Mouse (Mus musculus) kidney, postnatal 0 days (tissue): ENCODE results near the gene A1cf. TPM values are rescaled to one million over a fixed set of nuclear protein-coding genes. Genes with fewer than 3 reads are reported as not detected.

Source experiments
- ATAC-seq: fragments of 200-750 bp; cut with Nextera tagmentation; replicated peaks from 2 replicates; pipeline ENCODE4 v1.8.0; 2017; ENCODE audit warnings: low read depth, moderate number of reproducible peaks, moderate TSS enrichment, moderate library complexity; ENCODE audit not compliant: low FRiP score
- DNase-seq: peaks from one replicate; pipeline ENCODE4 v3.0.0-alpha.2; 2016; ENCODE audit warnings: low spot score
- H3K27ac ChIP-seq: fragments of 300-500 bp; sonication (generic); 2 replicates; pipeline ENCODE4 v1.5.1; 2014; ENCODE audit warnings: mild to moderate bottlenecking
- H3K27me3 ChIP-seq: fragments of 300-500 bp; sonication (generic); 2 replicates; pipeline ENCODE4 v1.6.1; 2014; ENCODE audit warnings: low read length, mixed read lengths; ENCODE audit not compliant: insufficient read depth
- H3K36me3 ChIP-seq: fragments of 300-500 bp; sonication (generic); 2 replicates; pipeline ENCODE4 v1.6.1; 2014; ENCODE audit warnings: low read length, mixed read lengths; ENCODE audit not compliant: insufficient read depth
- H3K4me1 ChIP-seq: fragments of 300-500 bp; sonication (generic); replicated peaks from 2 replicates; pipeline ENCODE4 v1.6.1; 2014; ENCODE audit warnings: antibody characterized with exemption, low read length, mixed read lengths; ENCODE audit not compliant: insufficient read depth
- H3K4me2 ChIP-seq: fragments of 300-500 bp; sonication (generic); 2 replicates; pipeline ENCODE4 v1.6.1; 2014; ENCODE audit warnings: mild to moderate bottlenecking, low read length, moderate library complexity, mixed read lengths
- H3K4me3 ChIP-seq: fragments of 300-500 bp; sonication (generic); replicated peaks from 2 replicates; pipeline ENCODE4 v1.5.1; 2014; ENCODE audit warnings: low read depth, low read length
- H3K9ac ChIP-seq: fragments of 300-500 bp; sonication (generic); 2 replicates; pipeline ENCODE4 v1.6.1; 2014; ENCODE audit warnings: low read depth, low read length
- H3K9me3 ChIP-seq: fragments of 300-500 bp; sonication (generic); replicated peaks from 2 replicates; pipeline ENCODE4 v1.6.1; 2016; ENCODE audit warnings: low read length, inconsistent platforms, mixed read lengths
- CTCF ChIP-seq: IDR thresholded peaks from 2 replicates; pipeline ENCODE4 v1.5.1; 2016; ENCODE audit warnings: antibody characterized with exemption, low read depth, mild to moderate bottlenecking, moderate library complexity
- WGBS: fragments of 180-500 bp; shearing (Covaris S2); extraction: QIAGEN DNeasy Blood & Tissue Kit; methylation state at CpG from one replicate; pipeline ENCODE4 v1.1.7; 2014; 5-methylcytosine and 5-hydroxymethylcytosine counted together
- polyA plus RNA-seq: library from polyadenylated mRNA; unstranded; fragments of >200 nt; fragmentation: Nextera tagmentation; extraction: Ambion mirVana; gene quantifications from 2 replicates; pipeline ENCODE4 v1.2.1, GENCODE M21; 2015

A1cf gene
- polyA plus RNA-seq, 1 experiment from 2014 or later = 2.0 TPM

DNA sequence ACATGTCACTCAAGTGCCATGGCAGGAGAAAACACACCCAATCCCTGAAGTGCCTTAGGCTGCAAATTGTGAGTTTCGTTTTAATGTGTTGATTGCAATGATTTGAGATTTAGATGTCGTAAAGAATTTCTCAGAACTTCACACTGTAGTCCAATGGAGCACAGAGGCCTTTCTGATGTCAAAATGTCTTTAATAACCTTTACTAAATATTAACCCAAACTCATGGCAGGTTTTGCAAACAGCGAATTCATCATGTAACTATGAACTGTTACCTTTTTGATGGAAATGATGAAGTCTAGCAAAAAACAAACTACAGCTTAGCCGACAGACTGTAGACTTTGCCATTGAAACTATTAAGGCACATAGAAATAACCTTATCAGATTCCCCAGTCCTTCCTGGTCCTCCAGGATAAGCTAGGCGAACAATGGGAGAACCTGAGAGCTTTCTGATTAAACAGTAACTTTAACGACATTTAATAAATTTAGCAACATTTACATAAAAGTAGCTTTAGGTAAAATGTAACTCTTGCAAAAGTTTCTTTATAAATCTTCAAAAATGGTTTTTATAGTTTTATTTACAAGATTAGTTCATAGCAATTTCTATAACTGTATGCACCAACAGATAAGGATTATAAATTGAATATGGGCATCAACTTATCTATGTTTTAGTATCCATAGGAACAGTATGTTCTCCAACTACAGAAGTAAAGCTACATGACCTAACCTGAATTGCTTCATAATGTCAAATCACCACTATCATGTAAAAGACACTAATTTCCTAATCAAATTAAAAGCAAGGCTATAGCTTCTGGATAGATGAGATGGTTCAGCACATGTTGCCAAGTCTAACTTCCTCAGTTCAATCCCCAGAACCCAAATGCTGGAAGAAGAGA lies 22.7 kb downstream of the A1cf start:
- Histone ChIP-seq H3K4me2 (no peak overlapping the region), H3K36me3 (no peaks in the 10 kb centered on the region), H3K27ac (no peak overlapping the region), H3K9ac (no peak overlapping the region), H3K27me3 (no peaks in the 10 kb centered on the region), H3K9me3 (no peaks in the 10 kb centered on the region), H3K4me3 (no peak overlapping the region), H3K4me1 (no peaks in the 10 kb centered on the region)
- 73% methylated on average over 6 of the region's 6 CpGs for WGBS
- no peak for ATAC-seq
- no peak for TF ChIP-seq CTCF
- DNase-seq = no peak

DNA sequence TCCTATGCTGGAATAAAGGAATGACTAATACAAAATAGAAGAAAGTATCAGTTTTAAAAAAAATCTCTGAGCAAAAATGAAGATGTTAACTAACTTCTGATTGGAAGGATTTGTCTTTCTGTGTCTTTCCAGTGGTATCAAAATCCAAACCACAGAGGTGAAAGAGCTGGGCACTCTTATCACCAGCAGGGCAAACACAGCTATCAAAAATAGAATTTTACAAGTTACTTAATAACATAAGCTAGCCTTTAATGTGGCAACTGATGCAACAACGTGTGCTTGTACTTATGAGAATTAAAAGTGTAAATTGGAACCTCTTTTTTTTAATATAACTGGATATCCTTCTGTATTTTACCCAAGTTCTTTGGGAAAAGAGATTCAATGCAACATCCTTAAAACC lies 27.4 kb downstream of the A1cf start:
- no peaks in the 10 kb centered on the region for H3K27me3 ChIP-seq
- H3K27ac ChIP-seq = no peak overlapping the region
- no peak overlapping the region for H3K9ac ChIP-seq
- no peak overlapping the region for H3K4me2 ChIP-seq
- H3K9me3 ChIP-seq = no peaks in the 10 kb centered on the region
- H3K36me3 ChIP-seq = no peaks in the 10 kb centered on the region
- WGBS = 64% methylated on average over 1 of the region's 1 CpGs
- DNase-seq (no peak), ATAC-seq (no peak)
- no peak overlapping the region for H3K4me3 ChIP-seq
- no peaks in the 10 kb centered on the region for H3K4me1 ChIP-seq
- TF ChIP-seq CTCF = no peak

DNA sequence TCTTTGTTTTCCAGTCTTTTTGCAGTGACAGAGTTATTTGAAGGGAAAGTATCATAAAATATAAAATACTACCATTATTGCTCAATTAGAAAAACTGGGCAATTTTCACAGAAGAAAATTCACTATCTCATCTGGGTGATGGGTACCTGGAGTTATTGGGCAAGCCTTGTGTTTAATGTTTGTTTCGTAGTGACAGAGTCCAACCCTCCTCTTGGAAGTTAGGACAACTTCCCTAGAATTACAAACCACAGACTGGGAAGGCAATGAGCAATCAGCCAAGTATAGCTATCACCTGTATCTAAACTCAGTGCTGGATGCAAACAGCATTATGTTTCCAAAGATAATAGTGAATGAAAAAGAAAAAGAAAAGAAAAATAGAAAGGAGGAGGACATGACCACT lies 28.1 kb downstream of the A1cf start:
- ATAC-seq (no peak), DNase-seq (no peak)
- no peak for TF ChIP-seq CTCF
- Histone ChIP-seq H3K4me1 (no peaks in the 10 kb centered on the region), H3K36me3 (no peaks in the 10 kb centered on the region), H3K27ac (no peak overlapping the region), H3K4me2 (no peak overlapping the region), H3K9me3 (no peaks in the 10 kb centered on the region), H3K27me3 (no peaks in the 10 kb centered on the region), H3K4me3 (no peak overlapping the region), H3K9ac (no peak overlapping the region)
- WGBS = 71% methylated on average over 1 of the region's 1 CpGs

DNA sequence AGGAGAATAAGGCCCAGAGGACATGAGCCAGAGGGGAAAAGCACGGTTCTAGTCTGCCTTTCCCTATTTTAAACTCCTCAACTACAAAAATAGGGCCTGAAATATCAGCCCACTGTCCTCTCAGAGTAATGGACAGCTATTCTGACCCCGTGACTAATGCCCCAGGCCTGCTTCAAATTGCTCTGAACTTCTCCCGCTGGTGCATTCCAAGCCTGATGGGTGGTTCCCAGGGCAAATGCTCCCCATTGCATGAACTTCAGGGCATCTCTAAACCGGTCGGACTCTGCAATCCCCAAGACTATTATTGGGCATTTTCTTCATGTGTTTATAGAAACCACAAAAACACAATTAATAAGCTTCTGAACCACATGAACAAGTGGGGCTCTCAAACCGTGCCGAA lies 37.1 kb downstream of the A1cf start:
- Histone ChIP-seq H3K27ac (no peak overlapping the region), H3K4me2 (no peak overlapping the region), H3K9ac (no peak overlapping the region), H3K27me3 (no peaks in the 10 kb centered on the region), H3K9me3 (no peaks in the 10 kb centered on the region), H3K36me3 (no peaks in the 10 kb centered on the region), H3K4me1 (no peaks in the 10 kb centered on the region), H3K4me3 (no peak overlapping the region)
- WGBS = 58% methylated on average over 7 of the region's 7 CpGs
- ATAC-seq = no peak
- no peak for DNase-seq
- no peak for TF ChIP-seq CTCF

DNA sequence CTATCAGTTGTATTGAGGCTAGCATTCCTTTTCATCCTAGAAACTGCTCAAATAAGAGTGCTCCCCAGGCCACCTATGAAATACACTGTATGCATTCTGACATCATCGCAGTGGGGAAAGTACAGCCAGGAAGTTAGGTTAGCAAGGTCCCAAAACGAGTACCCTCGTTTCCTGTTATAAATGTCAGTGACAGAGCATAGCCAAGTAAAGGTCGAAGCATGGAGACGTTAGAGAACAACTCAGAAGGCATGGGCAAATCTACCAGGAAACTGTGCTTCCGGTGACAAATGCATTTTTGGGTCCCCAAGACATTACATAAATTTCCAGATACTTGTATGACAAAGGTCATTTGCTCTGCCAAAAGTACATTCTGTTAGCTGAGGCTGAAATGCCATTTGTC lies 41.9 kb downstream of the A1cf start:
- Histone ChIP-seq H3K4me1 (no peaks in the 10 kb centered on the region), H3K9ac (no peak overlapping the region), H3K4me3 (no peak overlapping the region), H3K36me3 (no peaks in the 10 kb centered on the region), H3K4me2 (no peak overlapping the region), H3K9me3 (no peaks in the 10 kb centered on the region), H3K27ac (no peak overlapping the region), H3K27me3 (no peaks in the 10 kb centered on the region)
- DNase-seq (peak; percentile 33), ATAC-seq (no peak)
- TF ChIP-seq CTCF = no peak
- WGBS = 44% methylated on average over 6 of the region's 6 CpGs

DNA sequence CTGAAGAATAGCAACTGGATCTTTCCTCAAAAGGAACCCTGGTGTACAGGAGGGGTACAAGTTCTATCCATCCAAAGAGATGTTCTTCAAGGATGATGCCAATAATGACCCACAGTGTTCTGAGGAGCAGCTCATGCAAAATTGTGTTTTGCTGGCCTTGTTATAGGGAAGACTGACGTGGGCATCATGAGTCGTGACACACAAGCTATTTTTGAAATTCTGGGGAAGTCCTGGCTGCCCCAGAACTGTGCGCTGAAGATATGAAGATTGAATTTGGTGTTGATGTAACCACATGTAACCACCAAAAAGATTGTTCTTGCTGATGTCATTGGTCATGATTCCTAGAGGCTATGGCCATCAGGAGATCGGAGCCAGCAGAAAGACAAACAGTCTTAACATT lies 45.4 kb downstream of the A1cf start:
- WGBS = 89% methylated on average over 4 of the region's 4 CpGs

More for the DNA sequence above, 45.4 kb downstream of the A1cf start:
- H3K9ac ChIP-seq = no peak overlapping the region
- no peaks in the 10 kb centered on the region for H3K9me3 ChIP-seq
- TF ChIP-seq CTCF = no peak
- H3K4me3 ChIP-seq = no peak overlapping the region
- H3K4me1 ChIP-seq = no peaks in the 10 kb centered on the region
- ATAC-seq (no peak), DNase-seq (no peak)
- no peak overlapping the region for H3K27ac ChIP-seq
- no peaks in the 10 kb centered on the region for H3K36me3 ChIP-seq
- H3K27me3 ChIP-seq = no peaks in the 10 kb centered on the region
- H3K4me2 ChIP-seq = no peak overlapping the region
